Mouse (Mus musculus) mesoderm, embryonic 11.5 days (tissue): Measurements from ENCODE around the gene Ttc39b.
"Not testable (repeated sequence)": the region's sequence is repeated elsewhere in the genome, so short reads cannot be mapped to it uniquely, and the experiment has no call there.

ENCODE experiments used
- DNase-seq: peaks from one replicate; pipeline ENCODE4 v3.0.0-alpha.2; 2012; ENCODE audit warnings: low read depth, low spot score

Ttc39b gene

GRCm38 (mm10) chr4:83273616-83274050 is 50.4 kb downstream of the Ttc39b start:
- no peak for DNase-seq

DNA sequence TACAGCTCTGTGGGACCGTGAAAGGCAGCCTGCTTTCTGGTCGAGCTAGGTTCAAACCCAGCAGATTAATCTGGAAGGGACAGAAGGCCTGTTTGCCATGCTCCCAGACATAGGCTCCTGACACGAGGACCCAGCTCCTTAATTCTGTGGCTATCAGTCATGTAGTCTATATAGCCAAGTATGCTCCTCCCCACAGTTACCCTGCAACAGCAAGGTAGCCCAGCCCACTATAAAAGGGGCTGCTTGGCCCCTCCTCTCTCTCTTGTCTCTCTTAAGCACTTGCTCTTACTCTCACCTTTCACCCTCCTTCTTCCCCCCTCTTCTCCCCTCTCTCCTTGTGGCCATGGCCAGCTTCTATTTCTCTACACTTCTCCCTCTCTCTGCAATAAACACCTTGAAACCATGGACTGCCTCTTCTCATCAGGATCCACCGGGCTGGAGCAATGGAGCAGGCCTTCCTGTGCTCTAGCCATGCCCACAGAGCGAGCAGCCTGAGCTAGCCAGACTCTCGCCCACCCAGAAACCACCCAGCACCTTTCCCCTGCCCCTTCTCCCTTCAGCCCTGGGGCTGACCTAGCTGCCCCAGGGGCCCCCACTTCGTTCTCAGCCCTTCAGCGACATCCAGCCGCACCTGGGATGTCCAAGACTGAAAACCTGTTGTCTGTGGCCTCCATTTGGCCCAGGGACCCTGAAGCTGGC is 51.0 kb downstream of the Ttc39b start:
- no peak for DNase-seq

DNA sequence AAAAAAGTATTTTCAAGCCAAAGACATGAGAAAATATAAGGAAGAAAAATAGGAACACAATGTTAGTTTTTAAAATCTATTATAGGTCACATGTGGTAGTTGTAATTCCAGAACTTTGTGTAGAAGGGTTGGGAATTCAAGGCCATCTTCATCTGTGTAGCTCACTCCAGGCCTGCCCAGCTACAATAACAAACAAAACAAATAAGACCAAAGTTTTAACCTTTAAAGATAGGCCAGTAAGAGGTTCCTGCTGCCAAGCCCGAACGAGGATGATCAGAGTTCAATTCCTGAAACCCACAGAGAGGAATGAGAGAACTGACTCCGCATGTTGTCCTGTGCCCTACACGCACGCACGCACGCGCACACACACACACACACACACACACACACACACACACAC is 53.6 kb downstream of the Ttc39b start:
- no peak for DNase-seq

GRCm38 (mm10) chr4:83269614-83270013 is 54.4 kb downstream of the Ttc39b start:
- no peak for DNase-seq

- DNase-seq: no peak
Observed at GRCm38 (mm10) chr4:83265926-83266692, 57.9 kb downstream of the Ttc39b start.

- no peak for DNase-seq
Observed at GRCm38 (mm10) chr4:83264832-83265231, 59.2 kb downstream of the Ttc39b start.

DNA sequence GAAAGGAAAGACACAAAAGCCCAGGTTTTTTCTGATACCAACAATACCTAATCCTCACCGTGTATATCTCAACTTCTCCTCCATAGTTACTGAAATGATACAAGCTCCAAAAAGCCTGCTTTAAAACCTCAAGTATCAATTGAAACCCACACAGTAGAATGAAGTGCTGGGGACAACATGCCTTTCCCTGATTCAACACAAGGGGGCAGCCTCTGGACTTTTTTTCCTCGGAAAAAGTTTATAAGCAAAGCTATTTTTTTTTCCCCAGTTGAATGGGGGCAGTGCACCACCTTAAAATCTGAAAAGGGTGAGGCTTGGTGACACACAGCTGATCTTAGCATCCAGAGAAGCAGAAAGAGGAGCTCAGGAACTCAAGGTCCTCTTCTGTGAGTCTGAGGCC is 62.1 kb downstream of the Ttc39b start:
- peak; percentile 29 for DNase-seq

DNA sequence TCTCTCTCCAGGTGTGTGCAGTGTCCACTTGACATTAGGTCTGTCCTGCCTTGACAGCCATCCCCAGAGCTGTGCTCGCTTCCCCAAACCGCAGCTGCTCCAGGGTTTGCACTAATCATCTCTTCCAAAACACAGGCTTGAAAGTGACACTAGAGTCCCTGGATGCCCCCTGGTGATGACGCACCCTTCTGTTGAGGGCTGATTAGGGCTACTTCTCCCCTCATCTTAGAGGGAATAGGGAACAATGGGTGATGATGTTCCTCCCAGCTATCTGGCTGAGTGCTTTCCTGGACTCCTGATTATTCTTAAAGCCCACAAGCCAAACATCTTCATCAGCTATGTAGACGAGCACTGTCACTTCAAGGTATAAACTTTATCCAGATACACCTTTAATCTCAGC is 64.4 kb downstream of the Ttc39b start:
- DNase-seq: no peak

GRCm38 (mm10) chr4:83258273-83258672 is 65.8 kb downstream of the Ttc39b start:
- no peak for DNase-seq

- DNase-seq: no peak
Observed at GRCm38 (mm10) chr4:83257279-83258260, 66.5 kb downstream of the Ttc39b start.

DNA sequence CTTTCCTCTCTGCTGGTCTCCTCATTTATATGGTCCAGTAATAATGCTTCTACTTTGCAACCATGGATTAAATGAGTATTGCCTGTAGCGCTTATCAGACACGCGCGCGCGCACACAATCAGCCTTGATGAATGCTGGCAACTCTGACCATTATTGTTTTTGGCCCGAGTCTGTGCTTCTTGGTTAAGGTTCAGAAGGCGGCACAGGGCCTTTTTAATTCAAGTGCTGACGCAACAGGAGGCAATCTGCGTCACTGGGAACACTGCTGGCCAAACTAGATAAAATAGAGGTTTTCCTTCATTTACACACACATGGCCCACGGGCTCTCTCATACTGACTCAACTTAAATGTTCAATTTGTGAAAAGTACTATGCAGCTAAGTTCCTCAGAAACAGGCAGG is 67.3 kb downstream of the Ttc39b start:
- DNase-seq: no peak

GRCm38 (mm10) chr4:83254941-83255340 is 69.1 kb downstream of the Ttc39b start:
- no peak for DNase-seq

GRCm38 (mm10) chr4:83253679-83254078 is 70.4 kb downstream of the Ttc39b start:
- no peak for DNase-seq

DNA sequence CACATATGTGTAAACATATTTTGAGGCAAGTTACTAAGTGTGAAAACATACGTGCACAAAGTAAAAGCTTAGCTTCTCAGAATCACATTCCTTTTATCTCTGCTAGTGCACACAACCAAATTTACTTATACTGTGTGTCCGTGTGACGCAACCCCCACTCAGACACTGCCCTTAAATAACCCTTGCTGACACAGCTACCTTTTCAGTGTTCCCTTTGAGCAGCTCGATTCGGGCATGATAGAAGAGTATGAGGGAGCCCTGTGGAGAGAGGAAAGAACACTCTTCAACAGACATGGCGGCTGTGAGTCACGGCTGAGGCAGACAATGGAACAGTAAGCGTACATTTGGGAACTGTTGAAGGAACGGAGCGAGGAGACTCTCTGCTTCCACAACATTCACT is 80.3 kb downstream of the Ttc39b start:
- DNase-seq: no peak

- no peak for DNase-seq
Observed at GRCm38 (mm10) chr4:83241630-83242029, 82.4 kb downstream of the Ttc39b start.

DNA sequence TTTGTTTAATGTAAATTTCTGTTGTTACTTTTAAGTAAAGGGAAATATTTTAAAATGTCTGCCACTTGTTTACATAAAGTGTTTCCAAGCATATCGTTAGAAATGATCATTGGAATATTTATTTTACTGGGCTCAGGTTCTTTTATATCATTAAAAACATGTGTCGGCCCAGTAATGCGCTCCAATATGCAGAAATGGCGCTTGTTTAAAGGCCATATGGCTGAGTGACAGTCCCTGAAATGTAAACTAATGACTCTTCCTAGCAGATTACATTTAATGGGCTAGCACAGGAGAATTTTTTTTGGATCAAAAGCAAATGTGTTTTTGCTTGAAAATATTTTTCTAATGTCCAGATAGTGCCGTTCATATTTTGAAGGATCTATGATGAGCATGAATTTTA is 86.4 kb downstream of the Ttc39b start:
- DNase-seq: no peak

DNA sequence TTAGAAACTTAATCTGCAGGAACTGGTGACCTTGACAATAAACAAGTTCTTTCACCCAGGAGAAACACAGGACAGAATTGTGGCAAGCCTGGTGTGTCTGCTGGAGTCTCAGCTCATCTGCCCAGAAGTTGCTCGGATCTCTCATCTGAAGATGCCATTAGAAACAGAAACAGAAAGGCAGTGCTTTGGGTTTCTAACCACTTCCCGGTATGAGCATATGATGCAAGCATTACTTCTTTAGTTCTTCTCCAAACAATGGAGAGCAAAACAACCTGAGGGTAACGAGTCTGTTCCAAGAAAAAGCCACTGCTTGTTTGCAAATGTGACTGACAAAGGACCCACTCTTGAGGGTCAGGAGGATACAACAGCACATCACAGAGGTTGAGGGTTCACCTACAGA is 88.8 kb downstream of the Ttc39b start:
- not testable (repeated sequence) for DNase-seq

DNA sequence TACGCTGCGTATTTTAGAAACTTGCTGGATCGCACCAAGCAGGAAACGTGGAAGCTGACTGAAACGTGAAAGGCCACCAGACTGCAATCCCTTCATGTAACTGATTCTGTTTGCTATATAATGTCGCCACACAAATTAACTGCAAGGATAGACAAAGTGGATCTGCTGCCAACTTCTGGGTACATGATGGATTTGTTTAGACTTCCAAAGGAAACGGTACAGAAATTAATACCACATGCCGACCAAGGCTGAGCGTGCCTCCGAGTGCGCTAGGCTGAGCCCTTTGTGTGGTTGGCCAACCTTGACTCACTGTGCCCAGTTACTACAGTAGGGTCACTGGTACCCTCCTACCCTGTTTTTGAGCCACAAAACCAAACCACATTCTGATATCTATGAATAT is 89.3 kb downstream of the Ttc39b start:
- no peak for DNase-seq

DNA sequence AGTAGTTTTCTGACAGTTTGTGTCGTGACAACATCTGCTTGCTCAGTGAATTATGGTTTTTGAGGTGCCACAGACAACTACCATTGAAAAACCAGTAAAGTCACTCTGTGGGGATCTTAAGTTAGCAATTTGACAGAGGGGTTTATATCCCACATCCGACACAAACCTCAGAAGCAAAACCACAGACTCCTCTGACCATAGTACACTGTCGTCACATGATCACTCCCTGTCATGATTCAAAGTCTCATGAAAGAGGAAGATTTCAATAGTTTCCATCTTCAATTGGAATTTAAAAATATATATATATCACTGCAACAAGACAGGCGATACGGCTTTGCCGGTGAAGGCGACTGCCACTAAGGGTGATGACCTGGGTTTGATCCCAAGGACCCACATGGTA is 89.9 kb downstream of the Ttc39b start:
- no peak for DNase-seq

DNA sequence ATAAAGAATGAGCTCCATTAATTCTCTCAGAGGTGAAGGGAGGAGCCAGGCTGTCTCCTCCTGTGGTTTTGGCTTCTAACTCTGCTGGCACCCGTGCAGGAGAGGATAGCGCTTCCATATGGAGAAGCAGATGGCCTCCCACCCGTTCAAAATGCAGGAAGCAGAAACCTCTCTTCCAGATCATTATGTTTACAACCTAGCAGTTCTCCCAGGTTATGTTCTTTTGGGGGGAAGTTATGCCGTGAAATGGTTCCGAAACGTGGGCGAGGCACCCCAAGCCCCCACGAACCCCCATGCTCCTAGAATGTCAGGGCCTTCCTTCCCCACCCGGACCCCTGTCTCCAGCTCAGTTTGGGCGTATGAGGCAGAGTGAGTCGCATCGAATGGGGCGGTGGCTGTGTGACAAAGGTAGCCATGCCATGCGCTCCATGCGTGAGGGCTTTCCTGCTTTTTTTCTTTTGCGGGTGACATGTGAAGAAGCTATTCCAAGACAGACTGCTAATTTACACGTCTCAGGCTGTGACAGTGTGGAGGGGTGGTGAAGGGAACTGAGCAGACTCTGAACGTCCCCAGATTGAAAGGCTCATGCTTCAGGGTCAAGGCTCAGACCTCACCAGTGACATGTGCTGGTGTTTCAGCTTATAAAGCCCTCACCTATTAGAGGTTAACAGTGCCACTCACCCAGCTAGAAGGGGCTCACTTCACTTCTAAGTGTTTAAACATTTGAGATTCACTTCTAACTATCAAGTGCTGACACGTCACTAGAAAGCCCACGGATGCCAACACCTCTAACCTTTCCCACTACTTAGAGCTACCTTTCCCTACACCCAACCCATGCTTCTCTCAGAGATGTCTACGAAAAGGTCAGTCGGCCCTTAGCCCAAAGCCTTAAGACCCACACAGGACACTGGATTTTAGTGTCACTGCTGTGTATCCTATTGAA is 90.6 kb downstream of the Ttc39b start:
- DNase-seq: no peak

GRCm38 (mm10) chr4:83232315-83232880 is 91.7 kb downstream of the Ttc39b start:
- no peak for DNase-seq
